Mouse (Mus musculus) cerebellum, adult 8-10 months (tissue): ENCODE measurements at regions not wholly inside any gene's neighbourhood (a gene's known extent, or its start where the extent isn't known, plus 50 kb on each side); places are given as distances from the start of the nearest gene placed in this dataset.

ENCODE experiments used
- DNase-seq: peaks from one replicate; pipeline ENCODE4 v3.0.0; 2022

- no peak for DNase-seq
These were observed 237.0 kb downstream of the Papss1 start for GRCm38 (mm10) chr3:131801551-131801950.

DNA sequence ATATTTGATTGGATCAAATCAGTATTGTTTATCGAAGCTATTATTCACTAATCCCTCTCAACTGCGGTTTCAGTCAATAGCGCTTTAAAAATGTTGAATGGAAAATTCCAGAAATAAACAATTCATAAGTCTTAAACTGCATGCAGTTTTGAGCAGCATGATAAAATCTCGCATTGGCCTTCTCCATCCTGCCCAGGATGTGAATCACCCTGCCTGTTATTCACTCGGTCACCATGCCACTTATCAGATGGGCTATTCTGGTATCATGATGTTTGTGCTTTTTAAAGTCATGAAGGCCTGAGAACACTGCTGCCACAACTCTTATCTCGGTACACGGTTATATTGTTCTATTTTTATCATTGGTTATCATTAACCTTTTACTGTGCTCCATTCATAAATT is 238.3 kb downstream of the Papss1 start:
- DNase-seq, result no peak

DNA sequence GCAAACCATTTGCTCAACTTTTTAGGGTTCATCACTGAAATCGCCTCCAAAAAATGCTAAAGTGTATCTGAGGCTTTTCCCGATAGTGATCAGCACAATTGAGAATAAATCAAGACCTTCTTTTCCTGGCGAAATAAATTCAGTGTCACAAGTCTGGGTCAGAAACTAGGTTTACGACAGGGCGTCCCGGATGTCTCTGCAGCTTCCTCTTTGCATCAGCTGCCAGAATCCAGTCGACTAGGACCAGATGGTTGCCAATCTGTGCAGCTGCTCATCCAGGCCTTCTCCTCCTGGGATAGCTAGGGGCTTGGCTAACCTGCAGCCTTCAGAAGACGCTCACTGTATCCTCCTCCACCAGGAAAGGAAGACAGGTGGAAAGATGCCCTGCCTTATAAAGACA is 243.6 kb downstream of the Papss1 start:
- DNase-seq, result no peak

DNA sequence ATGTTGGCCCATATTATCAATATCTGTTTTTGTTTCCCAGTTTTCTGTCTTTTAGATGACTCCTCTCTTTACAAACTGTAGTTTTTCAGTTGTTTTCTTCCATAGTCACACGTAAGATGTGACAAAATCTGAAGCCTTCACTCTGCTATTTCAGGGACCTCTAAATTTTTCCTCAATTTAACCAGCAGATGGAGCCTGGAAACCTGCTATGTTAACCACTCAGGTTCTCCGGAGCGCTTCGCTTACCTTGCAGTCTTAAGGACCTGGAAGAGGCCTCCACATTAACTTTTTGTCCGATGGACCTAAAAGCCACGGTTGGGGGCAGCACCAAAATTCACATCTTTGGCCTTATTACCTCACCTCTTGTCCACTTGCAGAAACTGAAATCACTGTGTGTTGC is 248.4 kb downstream of the Papss1 start:
- no peak for DNase-seq

GRCm38 (mm10) chr3:131818806-131819205 is 254.2 kb downstream of the Papss1 start:
- DNase-seq, result no peak

GRCm38 (mm10) chr3:131857442-131857841 is 227.7 kb upstream of the Dkk2 start:
- no peak for DNase-seq

DNA sequence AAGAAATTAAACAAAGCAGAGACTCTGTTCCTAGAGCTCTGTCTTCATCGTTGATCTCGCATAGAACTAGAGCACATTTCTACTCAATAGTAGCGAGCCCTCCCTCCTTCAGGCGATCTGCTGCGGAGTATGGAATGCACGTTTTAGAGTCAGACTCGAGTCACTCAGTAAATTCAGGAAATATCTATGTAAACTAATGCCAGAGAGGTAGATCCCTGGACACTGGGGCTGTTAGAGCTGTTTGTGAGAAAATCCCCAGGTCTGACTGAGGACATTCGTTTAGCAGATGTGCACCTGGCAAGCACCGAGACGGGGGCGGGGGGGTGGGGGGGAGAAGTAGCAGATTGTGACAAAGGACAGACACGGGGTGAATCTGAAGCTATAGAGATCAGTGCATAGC is 226.0 kb upstream of the Dkk2 start:
- no peak for DNase-seq

DNA sequence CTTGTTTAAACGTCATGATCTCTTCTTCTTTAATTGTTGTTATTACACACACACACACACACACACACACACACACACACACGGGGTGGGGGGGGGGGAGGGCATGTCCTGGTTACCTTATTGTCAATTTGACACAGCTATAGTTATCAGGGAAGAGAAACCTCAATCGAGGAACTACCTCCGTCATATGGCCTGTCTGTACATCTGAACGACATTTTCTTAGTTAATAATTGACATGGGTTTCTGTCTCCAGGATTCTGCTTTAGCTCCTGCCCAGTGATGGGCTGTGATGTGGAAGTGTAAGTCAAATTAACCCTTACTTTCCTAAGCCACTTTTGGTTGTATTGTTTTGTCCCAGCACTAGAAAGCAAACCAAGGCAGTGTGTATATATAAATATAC is 220.0 kb upstream of the Dkk2 start:
- DNase-seq, result no peak

DNA sequence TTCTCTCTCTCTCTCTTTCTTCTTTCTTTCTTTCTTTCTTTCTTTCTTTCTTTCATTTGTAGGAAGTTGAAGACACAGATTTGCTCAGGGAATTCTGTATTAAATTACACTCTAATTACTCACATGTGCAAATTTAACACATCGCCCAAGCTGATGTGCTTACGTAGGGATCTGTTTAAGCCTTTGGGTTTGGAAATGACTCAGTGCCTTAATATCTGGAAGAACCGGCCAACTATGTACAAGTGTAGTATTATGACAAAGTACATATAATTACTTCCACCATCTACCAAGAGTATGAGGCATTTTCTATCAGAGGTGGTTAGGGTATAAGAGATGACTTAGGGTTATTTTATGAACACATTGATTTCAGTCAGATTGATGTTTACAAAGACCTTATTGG is 217.8 kb upstream of the Dkk2 start:
- no peak for DNase-seq

- no peak for DNase-seq
These were observed 216.7 kb upstream of the Dkk2 start for GRCm38 (mm10) chr3:131868219-131868964.

GRCm38 (mm10) chr3:131869306-131869705 is 215.8 kb upstream of the Dkk2 start:
- DNase-seq, result no peak

GRCm38 (mm10) chr3:131882667-131883066 is 202.4 kb upstream of the Dkk2 start:
- DNase-seq, result no peak

DNA sequence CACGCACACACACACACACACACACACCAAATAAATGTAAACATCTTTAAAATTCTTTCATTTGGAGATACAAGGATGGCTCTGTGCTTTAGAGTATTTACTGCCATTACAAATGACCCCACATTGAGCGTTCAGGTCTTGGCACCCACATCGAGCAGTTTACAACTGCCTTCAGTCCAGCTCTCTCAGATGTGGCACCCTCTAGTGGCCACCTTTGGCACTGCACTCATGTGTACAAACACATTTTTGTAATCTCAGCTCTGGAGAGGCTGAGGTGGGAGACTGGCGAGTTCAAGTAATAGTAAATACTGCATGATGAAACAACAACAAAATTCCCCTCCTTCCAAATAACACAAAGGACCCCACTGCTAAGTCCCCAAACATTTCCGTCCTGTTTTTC is 198.6 kb upstream of the Dkk2 start:
- no peak for DNase-seq

DNA sequence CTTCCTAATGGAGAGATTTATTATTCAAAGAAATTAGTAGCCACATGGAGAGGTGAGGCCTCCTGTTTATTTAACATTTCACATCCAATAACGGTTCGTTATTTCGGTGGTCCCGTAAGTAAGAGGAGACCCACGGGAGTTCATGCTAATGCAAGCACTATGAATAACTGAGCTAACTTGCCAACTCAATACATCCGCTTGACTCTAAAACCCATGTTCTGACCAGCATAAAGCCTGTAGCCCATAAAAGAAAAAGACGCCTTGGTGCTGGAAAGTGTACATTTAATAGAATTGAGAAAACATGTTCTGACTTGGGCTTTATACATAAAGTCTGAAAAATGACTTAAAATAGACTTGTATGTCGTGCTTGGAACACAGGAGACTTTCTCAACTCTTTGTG is 198.1 kb upstream of the Dkk2 start:
- no peak for DNase-seq

GRCm38 (mm10) chr3:131887670-131888069 is 197.4 kb upstream of the Dkk2 start:
- no peak for DNase-seq

DNA sequence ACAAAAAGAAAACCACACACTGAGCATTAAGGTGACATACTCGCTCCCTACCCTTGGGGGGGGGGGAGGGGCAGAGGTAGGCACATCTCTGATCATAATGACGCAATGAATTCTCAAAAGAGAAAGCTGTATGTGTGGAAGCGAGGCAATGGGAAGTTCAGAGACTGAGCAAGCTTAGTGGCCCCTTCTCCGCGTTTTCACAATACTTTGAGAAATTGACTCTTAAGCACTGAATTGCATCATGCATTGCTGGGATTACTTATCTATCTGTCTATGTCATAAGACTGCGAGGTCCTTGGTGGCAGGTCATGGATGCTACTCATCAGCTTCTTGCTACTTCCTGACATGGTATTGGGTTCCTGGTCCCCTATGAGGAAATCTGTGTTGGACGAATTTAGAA is 193.2 kb upstream of the Dkk2 start:
- DNase-seq, result no peak

- DNase-seq, result no peak
These were observed 191.9 kb upstream of the Dkk2 start for GRCm38 (mm10) chr3:131893061-131893804.

DNA sequence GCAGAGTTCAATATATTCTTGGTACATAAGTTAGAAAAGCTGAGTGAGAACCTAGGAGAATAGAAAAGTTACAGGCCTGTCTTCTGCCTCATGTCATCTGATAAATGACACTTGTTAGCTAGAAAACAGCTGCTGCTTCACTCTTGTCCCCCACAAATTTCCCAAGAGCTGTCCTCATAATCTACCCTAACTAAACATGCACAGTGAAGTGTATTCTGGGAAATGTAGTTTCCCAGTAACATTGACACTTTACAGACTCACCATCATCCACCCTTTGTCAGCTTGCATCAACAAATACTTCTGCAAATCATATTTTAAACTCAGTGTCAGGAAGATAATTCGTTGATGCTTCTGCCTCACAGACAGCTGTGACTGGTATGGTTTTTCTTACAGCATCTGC is 190.0 kb upstream of the Dkk2 start:
- no peak for DNase-seq

GRCm38 (mm10) chr3:131913534-131913933 is 171.6 kb upstream of the Dkk2 start:
- DNase-seq, result no peak

DNA sequence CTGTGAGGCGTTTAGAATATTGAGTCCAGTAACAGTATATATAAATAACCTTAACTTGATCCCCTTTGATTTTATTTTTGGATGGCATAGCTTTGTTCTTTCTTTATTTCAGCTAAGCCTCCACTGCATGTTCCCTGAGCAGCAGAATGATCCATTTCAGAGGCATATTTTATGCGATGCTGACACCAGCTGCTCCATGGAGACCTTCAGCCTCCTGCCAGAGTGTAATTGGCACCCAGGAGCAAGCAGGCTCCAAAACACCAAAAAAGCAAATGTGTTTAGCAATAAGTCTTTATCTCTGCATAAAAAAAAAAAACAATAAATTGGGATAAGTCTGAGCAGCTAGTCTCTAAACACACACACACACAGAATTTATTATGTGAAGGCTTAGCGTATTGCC is 170.7 kb upstream of the Dkk2 start:
- no peak for DNase-seq

- no peak for DNase-seq
These were observed 170.1 kb upstream of the Dkk2 start for GRCm38 (mm10) chr3:131914997-131915396.

GRCm38 (mm10) chr3:131917734-131918534 is 167.2 kb upstream of the Dkk2 start:
- DNase-seq, result no peak

GRCm38 (mm10) chr3:131919476-131919875 is 165.6 kb upstream of the Dkk2 start:
- DNase-seq, result peak; percentile 9

GRCm38 (mm10) chr3:131921161-131921560 is 163.9 kb upstream of the Dkk2 start:
- DNase-seq, result no peak
